Mouse (Mus musculus) left cerebral cortex, adult 11 months (tissue): Measurements from ENCODE around the gene Poglut1.
"Not testable (repeated sequence)": the region's sequence is repeated elsewhere in the genome, so short reads cannot be mapped to it uniquely, and the experiment has no call there.

Experiments
- DNase-seq: peaks from one replicate; pipeline ENCODE4 v3.0.0; 2022; ENCODE audit warnings: low spot score

Poglut1 gene

GRCm38 (mm10) chr16:38536544-38537146 is 13.4 kb downstream of the Poglut1 start:
- peak; percentile 63 for DNase-seq

GRCm38 (mm10) chr16:38526264-38526663 is 23.8 kb downstream of the Poglut1 start:
- DNase-seq = no peak

- peak; percentile 95 for DNase-seq
Observed at GRCm38 (mm10) chr16:38522129-38523084, 27.7 kb downstream of the Poglut1 start, which contains the start of gene Timmdc1. Gene Timmdc1 (minus strand): TSS chr16:38522663.

DNA sequence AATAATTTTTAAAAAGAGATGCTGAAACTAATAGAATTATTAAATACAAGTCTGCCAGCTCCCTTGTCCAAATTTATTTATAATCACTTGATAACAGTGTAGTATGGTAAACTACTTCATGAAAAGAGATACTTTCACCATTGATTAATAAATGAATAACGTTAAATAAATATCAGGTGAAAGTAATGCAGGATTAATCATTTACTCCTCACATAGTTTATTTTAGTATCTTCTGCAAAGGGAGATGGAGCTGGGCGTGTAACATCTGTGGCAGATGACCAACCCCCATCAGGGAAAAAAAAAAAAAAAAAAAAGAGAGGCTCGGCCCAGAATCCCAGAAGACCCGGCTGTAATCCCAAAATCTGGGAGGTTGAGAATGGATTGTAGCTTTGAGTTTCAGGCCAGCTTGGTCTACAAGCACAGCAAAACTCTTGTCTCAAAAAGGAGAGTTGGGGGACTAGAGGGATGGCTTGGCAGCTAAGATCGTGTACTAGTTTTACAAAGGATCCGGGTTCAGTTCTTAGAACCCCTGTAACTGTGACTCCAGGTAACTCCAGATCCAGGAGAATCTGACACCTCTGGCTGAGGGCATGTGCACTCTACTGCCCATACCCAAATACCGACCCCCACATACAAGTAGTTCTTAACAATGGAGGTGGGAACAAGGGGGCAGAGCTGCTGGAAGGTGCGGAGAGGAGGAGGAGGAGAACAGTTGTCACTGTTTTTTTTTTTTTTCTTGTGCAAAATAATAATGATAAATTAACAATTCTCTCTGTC is 28.7 kb downstream of the Poglut1 start:
- DNase-seq = no peak

DNA sequence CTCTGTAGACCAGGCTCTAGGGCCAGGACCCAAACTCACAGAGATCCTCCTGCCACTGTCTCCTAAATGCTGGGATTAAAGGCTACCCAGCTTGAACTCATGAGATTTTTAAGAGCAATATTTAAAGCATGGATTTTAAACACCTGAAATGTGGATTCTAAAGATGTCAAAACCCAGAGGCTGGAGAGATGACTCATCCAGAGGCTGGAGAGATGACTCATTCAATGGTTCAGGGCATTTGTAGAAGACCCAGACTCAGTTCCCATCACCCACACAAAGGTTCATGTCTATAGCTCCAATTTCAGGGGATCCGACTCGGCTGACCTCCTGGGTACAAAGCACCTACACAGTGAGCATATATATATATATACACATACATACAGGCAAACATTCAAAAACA is 30.9 kb downstream of the Poglut1 start:
- DNase-seq = no peak

GRCm38 (mm10) chr16:38510846-38511245 is 39.2 kb downstream of the Poglut1 start:
- no peak for DNase-seq

DNA sequence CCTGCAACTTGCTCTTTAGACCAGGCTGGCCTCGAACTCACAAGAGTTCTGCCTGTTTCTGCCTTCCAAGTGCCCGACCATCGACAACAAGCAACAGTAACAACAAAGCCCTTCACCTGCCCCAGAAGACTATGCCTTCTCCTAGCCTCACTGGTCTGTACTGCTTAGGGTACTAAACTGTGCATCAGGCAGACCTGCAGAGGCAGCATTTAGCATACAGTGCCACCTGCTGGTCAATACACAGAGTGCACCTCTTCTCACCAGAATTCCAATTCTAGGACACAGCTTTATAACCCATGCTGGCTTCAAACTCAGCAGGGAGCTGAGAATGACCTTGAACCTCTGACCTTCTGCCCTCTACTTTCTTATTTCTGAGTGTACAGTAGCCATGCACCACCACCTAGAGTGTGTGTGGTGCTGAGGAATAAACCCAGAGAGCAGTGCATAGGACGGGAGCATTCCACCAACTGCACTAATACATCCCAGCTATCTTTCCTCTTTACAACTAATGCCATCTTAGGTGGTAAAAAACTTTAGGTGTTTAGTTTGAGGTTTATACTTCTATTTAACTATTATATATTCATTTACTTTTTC is 43.9 kb downstream of the Poglut1 start:
- peak; percentile 59 for DNase-seq

GRCm38 (mm10) chr16:38503528-38503927 is 46.5 kb downstream of the Poglut1 start:
- no peak for DNase-seq

GRCm38 (mm10) chr16:38502469-38502868 is 47.6 kb downstream of the Poglut1 start:
- DNase-seq = no peak

DNA sequence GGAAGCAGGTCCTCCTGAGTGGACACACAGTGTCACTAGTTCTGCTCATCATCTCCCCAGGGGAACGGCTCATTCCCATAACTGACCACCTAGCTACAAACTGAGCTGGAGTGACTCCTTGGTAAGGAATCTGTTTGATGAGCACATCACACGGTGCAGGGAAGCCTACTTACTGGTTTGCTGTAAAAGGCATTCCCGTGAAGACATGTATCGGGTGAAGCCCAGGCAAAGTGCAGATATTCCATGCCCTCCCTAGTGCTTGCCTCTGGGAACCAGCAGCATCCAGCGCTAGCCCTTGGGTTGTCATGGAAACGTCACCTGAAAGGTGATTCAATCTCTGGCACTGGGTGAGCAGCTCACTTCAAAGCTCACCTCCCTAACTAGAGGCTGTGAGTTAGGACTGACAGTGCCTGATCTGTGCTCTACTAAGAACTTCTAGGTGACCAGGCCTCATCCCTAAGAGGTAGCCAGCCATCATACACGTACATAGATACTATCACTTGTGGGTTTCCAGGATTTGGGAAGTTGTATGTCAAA is 53.4 kb downstream of the Poglut1 start:
- DNase-seq = no peak

- no peak for DNase-seq
Observed at GRCm38 (mm10) chr16:38493890-38494289, 56.2 kb downstream of the Poglut1 start.

DNA sequence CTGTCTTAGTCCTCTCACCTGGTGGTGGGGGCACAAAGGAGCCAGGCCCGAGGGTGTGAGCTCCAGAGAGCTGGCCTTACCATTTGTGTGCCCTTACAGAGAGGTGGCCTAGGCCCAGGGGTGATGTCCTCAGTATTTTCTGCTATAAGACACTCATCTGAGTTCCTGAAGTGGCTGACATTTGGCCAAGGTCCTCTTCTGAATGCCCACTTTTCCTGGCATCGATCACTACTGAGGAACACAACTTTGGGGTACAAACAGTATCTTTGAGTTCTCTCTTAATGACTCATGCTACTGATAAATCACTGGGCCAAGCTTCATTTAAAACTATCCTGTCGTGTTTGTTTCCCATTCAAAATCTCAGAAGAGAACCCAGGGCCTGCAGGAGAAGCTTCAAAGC is 57.5 kb downstream of the Poglut1 start:
- no peak for DNase-seq

- DNase-seq = no peak
Observed at GRCm38 (mm10) chr16:38483582-38484309, 66.3 kb downstream of the Poglut1 start.

DNA sequence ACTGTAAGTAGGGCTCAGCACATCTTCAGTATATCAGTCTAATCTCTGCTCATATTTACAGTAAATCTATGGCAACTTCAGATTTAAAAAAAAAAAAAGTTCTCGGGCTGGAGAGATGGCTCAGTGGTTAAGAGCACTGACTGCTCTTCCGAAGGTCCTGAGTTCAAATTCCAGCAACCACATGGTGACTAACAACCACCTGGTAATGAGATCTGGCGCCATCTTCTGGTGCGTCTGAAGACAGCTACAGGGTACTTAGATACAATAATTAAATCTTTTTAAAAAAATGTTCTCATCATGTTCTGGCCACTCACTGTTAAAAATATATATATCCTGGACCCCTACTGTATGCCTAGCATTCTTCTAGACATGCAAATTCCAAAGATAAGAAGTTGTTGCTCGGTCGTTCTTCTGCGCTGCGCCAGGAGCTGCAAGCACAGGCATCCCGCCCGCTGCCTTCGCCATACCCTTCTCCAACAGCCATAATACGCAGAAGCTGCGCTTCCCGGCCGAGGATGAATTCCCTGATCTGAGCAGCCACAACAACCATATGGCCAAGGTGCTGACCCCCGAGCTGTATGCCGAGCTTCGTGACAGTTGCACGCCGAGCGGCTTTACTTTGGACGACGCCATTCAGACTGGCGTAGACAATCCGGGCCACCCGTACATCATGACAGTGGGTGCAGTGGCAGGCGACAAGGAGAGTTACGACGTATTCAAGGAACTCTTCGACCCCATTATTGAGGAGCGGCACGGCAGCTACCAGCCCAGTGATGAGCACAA is 67.1 kb downstream of the Poglut1 start:
- DNase-seq = no peak

GRCm38 (mm10) chr16:38481327-38481726 is 68.7 kb downstream of the Poglut1 start:
- DNase-seq = no peak

GRCm38 (mm10) chr16:38478296-38478695 is 71.8 kb downstream of the Poglut1 start:
- DNase-seq = no peak

DNA sequence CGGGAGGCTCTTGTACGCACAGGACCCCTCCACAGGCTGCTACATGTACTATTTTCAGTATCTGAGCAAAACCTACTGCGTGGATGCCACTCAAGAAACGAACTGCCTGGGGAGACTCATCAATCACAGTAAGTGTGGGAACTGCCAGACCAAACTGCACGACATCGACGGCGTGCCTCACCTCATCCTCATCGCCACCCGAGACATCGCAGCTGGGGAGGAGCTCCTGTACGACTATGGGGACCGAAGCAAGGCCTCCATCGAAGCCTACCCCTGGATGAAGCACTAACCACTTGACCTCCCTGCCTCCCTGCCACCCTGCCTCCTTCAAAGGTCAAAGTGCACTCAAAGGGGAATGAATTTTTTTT is 72.8 kb downstream of the Poglut1 start:
- not testable (repeated sequence) for DNase-seq

GRCm38 (mm10) chr16:38476312-38477240 is 73.5 kb downstream of the Poglut1 start:
- DNase-seq = no peak

DNA sequence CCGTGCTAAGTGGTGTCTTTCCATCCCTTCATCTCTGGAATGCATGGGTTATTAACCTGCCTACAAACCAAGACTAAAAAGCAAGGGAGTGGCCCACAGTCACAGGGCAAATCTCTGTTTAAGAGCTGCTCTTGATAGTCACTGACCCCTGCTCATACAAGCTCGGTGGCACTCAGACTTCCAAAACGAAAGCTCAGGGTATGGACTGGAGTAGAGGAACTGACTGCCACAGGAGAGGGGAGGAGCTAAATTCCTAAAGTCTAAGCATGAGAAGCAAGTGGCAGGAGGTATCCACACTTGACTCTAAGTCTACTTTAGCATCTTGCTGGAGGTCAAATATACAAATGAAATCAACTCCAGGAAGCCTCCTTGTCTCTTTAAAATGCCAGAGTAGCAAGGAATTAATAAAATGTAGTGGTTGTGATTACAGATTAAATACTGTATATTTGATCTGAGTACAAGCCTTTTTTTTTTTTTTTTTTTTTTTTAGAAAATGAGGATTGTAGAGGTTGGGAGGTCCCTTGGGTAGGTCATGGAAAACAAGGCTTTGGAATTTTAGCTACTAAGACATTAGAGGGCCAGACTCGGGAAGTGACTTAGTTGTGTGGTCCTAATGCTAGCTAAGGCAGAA is 74.3 kb downstream of the Poglut1 start:
- no peak for DNase-seq
